Mouse (Mus musculus) layer of hippocampus, adult 8-10 months (tissue): Measurements from ENCODE around the gene Dhrs4. TPM values are rescaled to one million over a fixed set of nuclear protein-coding genes. Genes with fewer than 3 reads are reported as not detected.

Experiments
- DNase-seq, 2 experiments: peaks; one replicate each; pipeline ENCODE4 v3.0.0; 2022; ENCODE audit warnings: low spot score in 2 of 2
- total RNA-seq, 4 experiments: library from RNA; stranded (reverse); gene quantifications; 2 replicates each; pipeline ENCODE4 v1.2.4; 2022

Dhrs4 gene
- total RNA-seq, 4 experiments from 2014 or later: 20.2 to 27.2 (median 23.1) TPM

DNA sequence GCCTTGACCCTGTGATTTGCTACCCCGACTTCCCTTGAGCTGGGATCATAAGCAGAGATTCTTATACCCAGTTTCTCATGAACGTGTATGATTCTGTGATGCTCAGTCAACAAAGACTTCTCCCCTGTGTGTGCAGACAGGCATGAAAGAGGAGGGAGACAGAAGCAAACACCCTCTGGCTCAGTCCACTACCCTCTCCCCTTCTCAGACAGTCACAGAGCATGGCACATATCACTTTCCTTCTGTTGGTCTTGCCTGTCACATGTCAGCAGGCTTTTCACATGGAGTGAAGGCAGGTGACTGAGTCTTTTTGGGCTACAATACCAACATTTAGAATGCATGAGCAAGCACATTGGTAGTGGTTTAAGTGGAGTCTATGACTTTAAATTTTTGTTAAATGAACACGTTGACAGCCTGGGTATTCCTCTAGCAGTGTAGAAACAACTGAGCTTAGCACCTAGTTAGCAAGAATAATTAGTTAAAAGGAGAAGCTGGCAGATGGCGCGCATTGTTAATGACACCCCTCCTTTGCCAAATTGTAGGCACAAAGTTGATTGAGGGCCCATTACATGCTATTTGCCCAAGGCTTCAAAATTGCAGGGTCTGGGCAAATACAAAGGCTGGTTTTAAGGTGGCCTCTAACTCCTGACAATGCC is 6.0 kb downstream of the Dhrs4 start:
- DNase-seq: peak in 1 of 2 experiments; percentile 59

DNA sequence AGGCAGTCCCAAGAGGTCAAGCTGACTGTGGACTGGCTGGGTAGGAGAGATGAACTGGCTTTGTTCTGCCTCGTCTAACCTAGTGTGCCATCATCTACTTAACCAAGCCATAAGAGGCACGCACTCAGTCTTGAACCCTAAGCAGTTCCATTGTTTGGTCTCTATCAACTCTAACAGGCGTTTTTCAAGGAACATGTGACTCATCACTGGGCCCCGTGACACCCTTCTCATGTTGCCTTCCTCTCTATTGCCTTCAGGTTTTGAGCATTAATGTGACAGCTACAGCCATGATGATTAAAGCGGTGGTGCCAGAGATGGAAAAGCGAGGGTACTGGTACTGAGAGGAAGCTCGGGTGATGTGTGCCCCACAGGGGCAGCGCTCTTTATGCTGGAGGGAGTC is 8.3 kb downstream of the Dhrs4 start:
- no peak for DNase-seq

DNA sequence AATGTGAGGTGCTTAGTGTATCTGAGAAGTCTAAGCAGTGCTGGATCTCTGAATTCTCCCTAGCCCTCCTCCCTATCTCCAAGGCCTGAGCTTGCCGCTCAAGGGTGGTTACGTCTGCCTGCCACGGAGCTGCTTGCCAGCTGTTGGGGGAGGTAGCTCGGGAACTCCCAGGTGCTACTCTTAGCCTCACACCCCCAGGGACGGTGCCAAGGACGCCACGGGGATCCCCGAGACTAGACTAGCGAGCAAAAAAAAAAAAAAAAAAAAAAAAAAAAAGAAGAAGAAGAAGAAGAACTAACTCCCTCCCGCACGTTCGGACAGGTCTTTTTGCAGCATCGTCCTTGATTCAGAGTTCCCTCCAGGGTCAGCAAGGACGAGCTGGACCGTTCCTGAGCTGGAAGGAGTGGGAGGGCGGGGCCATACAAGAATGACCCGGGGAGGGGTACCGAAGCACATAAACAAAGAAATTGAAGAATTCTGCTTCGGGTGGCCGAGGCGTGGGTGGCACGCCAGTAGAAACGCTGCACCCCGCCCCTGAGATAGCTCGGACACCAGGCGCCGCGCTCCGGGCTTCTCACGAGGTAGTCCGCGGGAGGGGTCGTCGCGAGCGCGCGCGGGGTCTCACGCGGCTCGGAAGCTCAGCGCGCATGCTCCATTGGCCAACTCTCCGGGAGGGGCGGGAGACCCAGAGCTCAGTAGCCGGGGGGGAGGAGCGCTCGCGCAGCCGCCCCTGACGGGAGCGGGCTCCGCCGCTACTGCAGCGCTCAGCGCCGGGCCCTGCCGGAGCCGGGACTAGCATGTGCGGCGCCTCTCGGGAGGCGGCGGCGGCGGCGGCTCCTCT is 12.0 kb downstream of the Dhrs4 start, which contains the start of gene Carmil3:
TSS of gene Carmil3 (plus strand) at position 291 of the 841 bp plus-strand sequence.
- peak; percentile 78 to 84 for DNase-seq

DNA sequence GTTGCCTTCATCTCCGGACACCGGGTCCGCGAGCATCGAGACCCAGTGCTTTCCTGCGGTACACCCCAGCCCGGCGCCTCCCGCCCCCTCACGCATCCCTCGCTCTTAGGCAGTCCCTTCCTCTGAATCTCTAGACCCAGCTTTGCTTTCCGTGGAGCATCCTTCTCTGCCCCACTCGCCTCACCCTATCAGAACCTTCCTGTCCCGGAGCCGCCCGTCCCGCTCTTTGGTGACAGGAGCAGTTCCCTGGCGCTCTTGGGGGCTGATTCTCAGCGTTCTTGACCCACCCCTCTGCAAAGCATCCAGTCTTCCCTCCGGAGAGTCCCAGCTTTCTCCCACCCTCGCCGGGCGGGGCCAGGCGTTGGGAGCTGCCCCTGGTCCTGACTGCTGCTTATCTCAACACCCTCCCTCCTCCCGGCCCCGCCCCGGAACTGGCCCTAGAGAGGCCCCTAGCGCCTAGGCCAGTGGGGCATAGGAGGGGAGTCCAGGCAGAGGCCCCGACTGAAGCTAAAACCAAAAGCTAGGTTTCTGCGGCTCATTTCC is 12.8 kb downstream of the Dhrs4 start:
- peak in 1 of 2 experiments; percentile 48 for DNase-seq

DNA sequence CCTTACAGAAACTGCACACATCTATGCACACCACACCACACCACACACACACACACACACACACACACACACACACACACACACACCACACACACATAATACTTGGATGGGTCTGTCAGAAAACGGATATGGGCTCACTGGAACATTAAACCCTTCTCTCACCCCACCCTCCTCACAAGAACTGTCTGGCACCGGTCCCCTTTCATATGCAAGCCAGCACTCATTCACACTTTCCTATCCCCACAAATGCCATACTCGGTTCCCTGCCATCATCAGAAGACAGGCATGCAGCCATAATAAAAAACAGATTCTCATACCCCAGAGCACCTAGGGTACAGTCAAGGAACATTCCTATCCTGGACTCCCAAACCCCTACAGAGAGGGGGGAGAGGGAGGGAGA is 13.5 kb downstream of the Dhrs4 start:
- DNase-seq: no peak

DNA sequence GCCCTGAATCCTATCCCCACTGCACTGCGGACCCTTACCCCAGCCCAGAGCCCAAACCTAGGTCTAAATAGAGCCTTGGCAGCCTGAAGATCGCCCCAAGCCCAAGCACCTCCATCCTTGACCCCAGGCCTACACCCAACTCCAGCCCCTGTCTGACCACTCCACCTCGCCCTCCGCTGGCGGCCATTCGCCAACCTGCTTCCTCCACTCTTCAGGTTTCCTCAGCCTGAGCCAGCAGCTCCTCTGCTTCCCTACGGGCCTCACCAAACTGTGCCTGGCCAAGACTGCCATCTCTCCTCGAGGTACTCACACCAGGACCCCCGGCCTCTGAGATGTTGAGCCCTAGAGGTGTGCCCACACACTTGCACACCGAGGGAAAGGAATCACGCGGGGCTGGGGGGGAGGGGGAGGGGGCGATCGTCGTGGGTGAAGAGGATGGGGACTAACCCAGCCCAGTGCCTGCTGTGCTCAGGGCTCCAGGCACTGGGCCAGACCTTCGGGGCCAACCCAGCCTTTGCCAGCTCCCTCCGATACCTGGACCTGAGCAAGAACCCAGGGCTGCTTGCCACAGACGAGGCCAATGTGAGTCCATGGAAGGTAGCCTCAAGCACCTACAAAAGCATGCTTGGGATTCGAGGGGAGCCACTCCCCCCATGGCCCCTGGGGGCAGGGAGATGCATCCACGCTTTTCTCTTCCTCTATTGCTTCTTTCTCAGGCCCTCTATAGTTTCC is 17.1 kb downstream of the Dhrs4 start:
- DNase-seq: no peak

DNA sequence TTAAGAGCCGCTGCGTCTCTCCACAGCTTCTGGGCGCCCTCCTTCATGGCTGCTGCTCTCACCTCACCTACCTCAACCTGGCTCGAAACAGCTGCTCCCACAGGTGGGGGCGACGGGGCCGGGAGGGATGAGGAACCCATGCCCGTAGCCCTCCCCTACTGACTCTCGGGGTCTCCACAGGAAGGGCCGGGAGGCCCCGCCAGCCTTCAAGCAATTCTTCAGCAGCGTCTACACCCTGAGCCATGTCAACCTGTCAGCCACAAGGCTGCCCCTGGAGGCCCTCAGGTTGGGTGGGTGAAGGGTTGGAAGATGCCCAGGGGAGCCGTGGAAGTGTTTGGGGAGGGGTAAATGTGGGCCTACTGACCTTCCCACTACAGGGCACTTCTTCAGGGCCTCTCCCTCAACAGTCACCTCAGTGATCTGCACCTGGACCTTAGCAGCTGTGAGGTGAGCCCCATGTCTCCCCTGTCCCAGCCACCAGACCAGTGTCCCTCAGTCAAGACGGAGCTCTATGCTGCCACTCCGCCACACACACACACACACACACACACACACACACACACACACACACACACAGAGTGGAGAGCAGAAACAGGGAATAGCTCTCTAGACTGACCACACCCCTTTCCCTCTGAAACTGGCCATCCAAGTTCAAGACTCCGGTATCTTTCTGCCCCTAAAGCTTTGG is 18.3 kb downstream of the Dhrs4 start:
- no peak for DNase-seq

DNA sequence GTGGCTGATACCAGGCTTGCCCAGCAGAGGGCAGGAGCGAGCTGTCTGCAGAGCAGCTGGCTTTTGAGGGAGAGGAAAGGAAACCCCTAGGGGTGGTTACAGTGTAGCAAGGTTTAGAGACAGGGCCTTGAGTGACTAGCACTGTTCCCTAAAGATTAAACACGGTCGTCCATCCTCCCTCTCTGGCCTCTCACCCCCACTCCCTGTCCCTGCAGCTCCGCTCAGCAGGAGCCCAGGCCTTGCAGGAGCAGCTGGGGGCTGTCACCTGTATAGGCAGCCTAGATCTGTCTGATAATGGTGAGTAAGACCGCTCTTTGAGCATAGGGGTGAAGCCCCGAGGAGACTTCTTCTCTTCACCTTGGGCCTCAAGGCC is 18.9 kb downstream of the Dhrs4 start:
- peak in 1 of 2 experiments; percentile 82 for DNase-seq

DNA sequence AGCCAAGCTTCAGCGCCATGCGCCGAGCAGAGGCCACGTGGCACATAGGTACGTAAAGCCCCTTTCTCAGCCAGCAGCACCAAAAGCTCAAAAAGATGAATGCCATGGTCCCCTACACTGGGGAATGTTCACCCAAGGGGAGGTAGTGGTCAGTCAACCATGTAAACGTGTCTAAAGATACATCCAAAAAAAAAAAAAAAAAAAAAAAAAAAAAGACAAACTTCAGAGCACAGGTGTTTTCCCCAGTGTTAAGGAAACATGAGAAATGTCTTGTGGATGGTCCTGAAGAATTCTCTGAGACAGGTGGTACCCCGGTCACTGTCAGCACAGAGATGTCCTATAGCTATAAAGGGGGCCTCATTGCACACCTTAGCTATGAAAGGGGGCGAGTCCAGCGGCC is 27.1 kb downstream of the Dhrs4 start:
- DNase-seq: no peak

DNA sequence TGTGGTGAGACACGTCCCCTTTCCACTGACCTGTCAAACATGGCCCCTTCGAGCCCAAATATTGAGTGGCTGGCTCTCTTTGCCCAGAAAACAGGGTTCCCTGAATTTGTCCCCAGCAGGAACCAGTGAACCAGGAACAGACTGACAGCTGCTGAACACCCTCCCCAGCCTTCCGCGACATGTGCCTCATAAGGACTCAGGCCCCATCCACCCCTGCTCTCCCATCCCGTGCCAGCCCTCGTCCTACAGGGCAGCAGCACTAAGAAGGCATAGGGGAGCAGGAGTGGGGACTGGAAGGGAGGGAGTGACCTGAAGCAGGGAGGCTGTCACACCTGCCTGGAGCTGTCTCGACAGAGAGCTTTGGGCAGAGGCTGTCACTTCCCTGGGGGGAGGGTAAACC is 29.2 kb downstream of the Dhrs4 start:
- no peak for DNase-seq

DNA sequence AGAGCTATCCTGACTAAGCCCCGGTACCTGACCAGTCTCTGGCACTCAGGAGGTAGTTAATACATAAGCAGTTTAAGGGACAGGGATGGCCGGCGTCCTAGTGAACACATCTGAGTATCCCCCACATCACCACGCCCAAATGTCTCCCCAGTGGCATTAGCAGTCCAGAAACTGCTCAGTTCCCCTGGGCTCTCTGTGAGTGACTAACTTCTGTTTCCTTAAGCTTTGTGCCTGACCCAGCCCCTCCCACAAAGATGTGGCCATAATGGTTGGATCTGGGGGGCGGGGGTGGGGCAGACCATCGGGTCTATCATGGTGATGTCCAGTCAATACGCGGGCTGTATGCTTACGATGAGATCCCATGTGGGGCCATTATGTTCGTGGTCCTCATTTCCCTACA is 31.0 kb downstream of the Dhrs4 start:
- no peak for DNase-seq

DNA sequence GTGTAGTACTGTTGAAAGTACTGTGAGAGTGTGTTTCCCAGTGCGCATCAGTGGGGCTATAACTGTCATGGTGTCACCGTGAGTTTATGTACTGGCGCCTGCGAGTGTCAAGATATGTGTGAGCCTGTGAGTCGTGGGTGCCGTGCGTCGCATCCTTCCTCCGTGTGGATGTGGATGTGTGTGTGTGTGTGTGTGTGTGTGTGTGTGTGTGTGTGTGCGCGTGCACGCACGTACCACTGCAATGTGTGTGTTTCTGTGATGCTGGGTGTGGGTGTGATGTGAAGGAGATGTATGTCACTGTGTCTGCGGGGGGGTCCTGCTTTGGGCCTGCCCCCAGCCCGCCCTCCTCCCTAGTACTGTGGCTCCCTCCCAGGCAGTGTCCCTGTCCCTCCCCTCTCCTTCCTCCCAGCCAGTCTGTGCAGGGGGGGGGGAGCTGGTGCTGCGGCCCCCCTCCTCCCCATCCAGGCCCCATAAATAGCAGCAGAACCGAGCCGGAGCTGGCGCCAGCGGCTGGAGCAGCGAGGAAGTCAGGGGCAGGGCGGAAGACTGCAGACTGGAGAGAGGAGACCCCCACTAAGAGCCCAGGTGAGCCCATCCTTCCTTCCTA is 31.7 kb downstream of the Dhrs4 start, which contains the start of gene Cpne6:
TSS of gene Cpne6 (plus strand) at position 321 of the 607 bp plus-strand sequence.
- DNase-seq: peak in 1 of 2 experiments; percentile 58

DNA sequence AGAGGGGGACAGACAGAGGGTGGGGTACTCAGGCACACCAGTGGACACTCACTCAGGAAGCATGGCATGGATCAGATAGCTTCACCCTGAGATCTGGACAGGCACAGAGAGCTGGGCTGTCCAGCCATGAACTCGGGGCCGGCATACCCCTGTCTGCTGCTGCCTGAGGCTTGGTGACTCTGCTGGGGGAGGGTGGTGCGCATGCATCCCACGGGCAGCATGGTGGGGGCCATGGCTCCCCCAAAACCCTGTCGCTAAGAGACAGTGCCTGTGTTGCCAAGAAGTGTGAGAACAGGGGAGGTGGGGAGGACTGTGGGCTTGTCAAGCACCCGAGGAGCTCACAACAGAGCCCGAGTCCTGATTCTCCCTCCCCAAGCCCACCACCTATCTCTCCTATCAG is 32.5 kb downstream of the Dhrs4 start:
- peak; percentile 72 to 80 for DNase-seq

DNA sequence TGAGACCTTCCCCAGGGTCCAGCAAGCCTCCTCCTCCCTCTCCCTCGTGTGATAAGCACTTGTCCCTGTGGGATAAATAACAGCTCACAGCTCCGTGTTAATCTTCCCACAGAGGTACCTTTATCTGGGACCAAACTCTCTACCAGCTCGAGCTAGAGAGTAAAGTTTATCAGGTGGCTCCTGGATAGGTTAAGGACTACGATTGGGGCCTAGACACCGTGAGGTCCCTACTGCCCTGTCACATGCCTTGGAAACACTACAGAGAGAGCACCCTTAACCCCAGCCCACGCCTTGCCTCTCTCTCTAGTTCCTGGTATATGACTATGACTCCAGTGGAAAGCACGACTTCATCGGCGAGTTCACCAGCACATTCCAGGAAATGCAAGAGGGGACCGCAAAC is 35.4 kb downstream of the Dhrs4 start:
- no peak for DNase-seq

DNA sequence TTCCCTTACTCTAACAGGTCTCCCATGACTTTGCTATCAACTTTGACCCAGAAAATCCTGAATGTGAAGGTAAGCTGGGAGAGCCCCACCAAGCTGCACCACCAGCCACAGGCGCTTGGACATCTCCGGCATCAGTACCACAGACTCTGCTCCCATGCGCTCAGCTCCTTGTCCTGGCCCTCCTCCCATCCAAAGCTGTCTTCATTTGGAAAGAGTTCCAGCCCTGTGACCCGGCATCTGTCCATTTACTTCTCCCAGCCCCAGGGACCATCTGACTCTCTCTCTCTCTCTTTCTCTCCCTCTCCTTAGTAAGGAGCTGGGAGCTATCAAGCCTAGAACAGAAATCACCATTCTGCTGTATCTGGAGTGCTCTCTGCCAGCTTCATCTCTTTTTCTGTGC is 37.3 kb downstream of the Dhrs4 start:
- no peak for DNase-seq

DNA sequence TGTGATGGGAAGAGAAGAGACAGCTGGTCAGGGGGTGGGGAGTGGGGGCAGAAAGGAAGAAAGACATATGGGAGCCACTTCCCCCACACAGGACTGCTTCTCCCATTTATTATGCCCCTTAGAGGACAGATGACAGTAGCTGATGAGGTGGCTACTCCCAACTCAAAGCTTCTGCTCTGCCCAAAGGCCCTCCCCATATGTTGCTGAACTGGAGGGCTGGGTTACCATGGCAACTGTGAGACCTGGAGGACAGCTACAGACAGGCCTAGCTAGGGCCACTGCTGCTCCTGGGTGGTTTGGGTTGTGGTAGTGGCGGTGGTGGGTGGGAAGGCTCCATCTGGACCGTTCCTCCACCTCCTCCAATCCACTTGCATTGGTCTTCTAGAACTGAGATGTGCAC is 40.3 kb downstream of the Dhrs4 start:
- peak; percentile 78 for DNase-seq

DNA sequence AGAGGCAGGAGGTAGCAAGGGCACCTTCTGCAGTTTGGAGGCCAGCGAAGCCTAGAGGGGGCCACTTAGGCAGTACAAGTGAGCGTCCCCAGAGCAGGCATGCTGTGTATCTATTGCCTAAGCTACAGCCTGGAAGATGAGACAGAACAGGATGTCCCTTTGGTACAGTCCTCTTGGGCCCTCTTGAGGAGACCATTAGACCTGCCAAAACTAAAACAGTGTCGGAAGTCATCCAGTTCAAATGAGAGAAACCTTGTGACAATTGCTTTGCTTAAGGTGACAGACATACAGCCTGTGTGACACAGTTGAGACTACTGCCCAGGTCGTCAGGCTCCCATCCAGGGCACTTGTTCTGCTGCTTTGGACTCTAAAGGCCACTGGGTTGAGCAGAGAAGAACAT is 41.0 kb downstream of the Dhrs4 start:
- DNase-seq: no peak

DNA sequence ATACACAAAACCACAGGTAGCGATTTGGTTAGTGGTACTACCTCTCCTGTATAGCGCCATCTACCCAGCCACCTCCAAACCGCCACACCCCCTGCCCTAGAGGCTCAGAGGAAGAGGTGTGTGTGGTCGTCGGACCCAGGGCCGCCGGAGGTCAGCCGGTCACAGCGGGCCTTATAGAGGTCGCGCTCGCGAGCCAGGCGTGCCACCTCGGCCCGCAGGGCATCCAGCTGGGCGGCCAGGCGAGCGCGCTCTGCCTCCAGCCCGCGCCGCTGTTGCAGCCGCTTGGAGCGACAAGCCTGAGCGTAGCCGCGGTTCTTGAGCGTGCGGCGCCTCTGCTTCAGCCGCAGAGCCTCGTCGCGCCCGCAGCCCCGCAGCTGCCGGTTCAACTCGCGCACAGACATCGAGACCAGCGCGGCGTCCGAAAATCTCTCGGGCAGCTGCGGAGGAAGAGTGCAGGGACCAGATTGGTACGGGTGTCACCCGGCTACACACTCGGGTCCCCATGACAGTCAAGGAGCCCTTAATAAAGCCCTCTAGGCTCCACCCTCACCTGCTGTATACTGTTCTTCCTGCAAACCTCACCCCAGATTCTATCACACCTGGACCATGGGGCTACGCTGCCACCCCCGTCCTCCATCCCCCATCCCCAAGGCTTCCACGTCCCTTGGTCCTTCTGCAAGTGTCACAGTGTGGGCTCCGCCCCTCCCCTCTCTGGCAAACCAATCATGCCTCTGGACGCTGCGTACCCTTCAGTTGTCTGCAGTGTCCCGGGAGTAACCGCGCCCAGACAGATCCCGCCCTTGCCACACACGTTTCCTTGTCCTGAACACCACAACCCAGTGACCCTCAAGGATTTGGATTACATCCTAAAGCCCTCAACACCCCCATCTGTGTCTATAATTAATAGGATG is 42.1 kb downstream of the Dhrs4 start:
- DNase-seq: no peak

DNA sequence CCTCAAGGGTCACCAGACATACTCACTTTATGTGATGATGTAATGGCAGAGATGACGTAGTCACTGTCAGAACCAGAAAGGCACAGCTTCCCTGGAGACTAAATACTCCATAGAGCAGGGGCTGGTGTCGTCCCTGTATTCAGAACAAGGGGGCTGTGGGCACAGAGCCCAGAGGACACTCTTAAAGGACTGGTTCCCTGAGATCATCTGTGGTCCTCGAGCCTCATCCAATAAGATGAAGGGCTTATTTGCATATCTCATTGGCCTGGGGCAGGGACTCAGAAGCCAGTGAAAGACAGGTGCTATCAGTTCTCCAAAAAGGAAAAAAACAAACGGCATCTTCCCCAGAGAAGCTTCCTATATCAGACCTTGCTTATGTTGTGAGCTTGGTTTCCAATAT is 45.5 kb downstream of the Dhrs4 start:
- no peak for DNase-seq

DNA sequence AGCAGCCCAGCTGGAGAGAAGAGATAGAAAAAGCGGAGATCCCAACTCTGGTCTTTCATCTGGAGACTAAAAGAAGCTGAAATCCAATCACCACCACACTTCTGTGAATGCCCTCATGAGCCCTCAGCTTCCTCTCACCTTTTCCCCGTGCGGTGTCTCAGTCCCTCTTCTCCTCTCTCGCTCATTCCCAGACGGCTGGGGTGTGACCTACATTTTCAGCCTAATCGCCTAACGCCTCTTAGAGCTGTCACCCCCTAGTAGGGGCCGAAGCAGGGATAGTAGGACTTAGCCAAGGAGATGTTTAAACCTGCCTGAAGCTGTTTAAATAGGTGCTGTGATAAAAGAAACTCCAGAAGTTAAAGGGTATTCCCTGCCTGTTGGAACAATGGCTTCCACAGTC is 46.2 kb downstream of the Dhrs4 start, which contains the start of gene Nrl:
TSS of gene Nrl (minus strand) at position 197 of the 400 bp plus-strand sequence.
- DNase-seq: no peak
